Mouse (Mus musculus) activated CD4-positive, CD25-positive, alpha-beta regulatory T cell (primary cell): ENCODE results near the gene Tmtc2. TPM values are rescaled to one million over a fixed set of nuclear protein-coding genes. Genes with fewer than 3 reads are reported as not detected.

Experiments used
- polyA plus RNA-seq, 2 experiments: library from polyadenylated mRNA; unstranded; fragments of 100-300 nt; shearing (Covaris generic); gene quantifications; one replicate each; pipeline ENCODE4 v1.2.1; 2017

Tmtc2 gene
- polyA plus RNA-seq = under 1 TPM; 0.16 to 0.29 TPM

GRCm38 (mm10) chr10:105573908-105574694 lies at the start of gene Tmtc2:
Tmtc2 (minus strand) TSS chr10:105574451.

